26 mouse cellular contexts compared by ENCODE assay signal in genomic region chr5:71115216-71115615, GRCm38 (mm10). TPM values are rescaled to one million over a fixed set of nuclear protein-coding genes. Genes with fewer than 3 reads are reported as not detected.
DNase-seq lines count a peak whose midpoint lies in the region; ATAC-seq and TF ChIP-seq lines count a peak whose summit lies in the region.
"Had no signal": no experiment of that assay in that cellular context is flagged by ENCODE, and none has a peak within 500 bp of the region (broad histone marks: within the 10 kb centered on the region; RNA-seq: fewer than 3 reads in every experiment).

No protein-coding gene starts in this region.

- no peak for TF ChIP-seq CTCF in brain, embryonic 14.5 days (IDR thresholded peaks at IDR 0.05; ENCODE audit: borderline replicate concordance, extremely low read depth, insufficient read depth, insufficient read length)
- TF ChIP-seq CTCF in cerebellum, adult 2 months (IDR thresholded peaks at IDR 0.05; ENCODE audit: borderline replicate concordance, insufficient read depth, low read depth, low read length) = no peak

- H3K36me3 ChIP-seq in forebrain, embryonic 14.5 days (ENCODE audit: control insufficient read depth, insufficient read depth, low read length) = no peaks in the 10 kb centered on the region
- no peaks in the 10 kb centered on the region for H3K36me3 ChIP-seq in forebrain, embryonic 12.5 days (replicated peaks)
- H3K36me3 ChIP-seq: embryonic facial prominence, embryonic 13.5 days; forebrain, embryonic 15.5 days; G1E; heart, embryonic 10.5 days; hindbrain, embryonic 10.5 days; kidney, embryonic 15.5 days had no signal

- DNase-seq in forebrain, embryonic 14.5 days (ENCODE audit: low spot score) = peak; percentile 15
- peak; percentile 10 for DNase-seq in kidney, postnatal 10 days
- no peak for DNase-seq in kidney, adult 9 months
- peak; percentile 3 for DNase-seq in ovary, postnatal 36 days (ENCODE audit: low spot score)
- DNase-seq in ovary, postnatal 10 days (ENCODE audit: low spot score) = no peak
- DNase-seq in brain, embryonic 14.5 days (ENCODE audit: low read depth) = peak; percentile 26
- no peak for DNase-seq in cerebellum, adult 2 months
- DNase-seq: adrenal gland, postnatal 25 days; B cell, adult 2 months; cerebellum, adult 11 months; cerebellum, postnatal 25 days; liver, postnatal 0 days; lung, postnatal 14 days; retina, postnatal 1 day had no signal

- H3K4me3 ChIP-seq in forebrain, embryonic 14.5 days (ENCODE audit: low read depth, low read length) = no peak overlapping the region
- no peak overlapping the region for H3K4me3 ChIP-seq in forebrain, embryonic 12.5 days (replicated peaks)
- no peak overlapping the region for H3K4me3 ChIP-seq in cerebellum, adult 2 months (replicated peaks; ENCODE audit: insufficient read depth, low read depth, low read length)
- H3K4me3 ChIP-seq: embryonic facial prominence, embryonic 13.5 days; forebrain, embryonic 15.5 days; heart, embryonic 10.5 days; hindbrain, embryonic 10.5 days; kidney, embryonic 15.5 days had no signal

- H3K9ac ChIP-seq in forebrain, embryonic 14.5 days (ENCODE audit: low read length) = no peak overlapping the region
- H3K9ac ChIP-seq in forebrain, embryonic 12.5 days = no peak overlapping the region
- H3K9ac ChIP-seq: embryonic facial prominence, embryonic 13.5 days; forebrain, embryonic 15.5 days; kidney, embryonic 15.5 days; liver, postnatal 0 days had no signal

- H3K4me2 ChIP-seq in forebrain, embryonic 14.5 days (ENCODE audit: low read length) = no peak overlapping the region
- no peak overlapping the region for H3K4me2 ChIP-seq in forebrain, embryonic 12.5 days
- H3K4me2 ChIP-seq: embryonic facial prominence, embryonic 13.5 days; forebrain, embryonic 15.5 days; kidney, embryonic 15.5 days; liver, embryonic 11.5 days; midbrain, embryonic 11.5 days had no signal

- no peaks in the 10 kb centered on the region for H3K27me3 ChIP-seq in forebrain, embryonic 14.5 days (replicated peaks; ENCODE audit: control insufficient read depth, insufficient read depth, low read length)
- H3K27me3 ChIP-seq in forebrain, embryonic 12.5 days = no peaks in the 10 kb centered on the region
- H3K27me3 ChIP-seq in cerebellum, adult 2 months (ENCODE audit: control insufficient read depth, insufficient read depth, low read length) = no peaks in the 10 kb centered on the region
- H3K27me3 ChIP-seq: CH12.LX; embryonic facial prominence, embryonic 13.5 days; forebrain, embryonic 15.5 days; kidney, embryonic 15.5 days had no signal

- ATAC-seq in forebrain, embryonic 14.5 days = no peak
- ATAC-seq in forebrain, embryonic 12.5 days (ENCODE audit: low FRiP score) = no peak
- ATAC-seq: forebrain, embryonic 15.5 days; intestine, postnatal 0 days; liver, postnatal 0 days had no signal

- no peaks in the 10 kb centered on the region for H3K9me3 ChIP-seq in forebrain, embryonic 14.5 days (replicated peaks; ENCODE audit: control insufficient read depth, low read length)
- H3K9me3 ChIP-seq in forebrain, embryonic 12.5 days = no peaks in the 10 kb centered on the region
- H3K9me3 ChIP-seq: embryonic facial prominence, embryonic 13.5 days; forebrain, embryonic 15.5 days; G1E; heart, embryonic 10.5 days; hindbrain, embryonic 10.5 days; kidney, embryonic 15.5 days had no signal

- WGBS in forebrain, embryonic 14.5 days = 79% methylated on average over 1 of the region's 1 CpGs
- WGBS in forebrain, embryonic 12.5 days = 89% methylated on average over 1 of the region's 1 CpGs
- WGBS in cerebellum, adult 2 months = 43% methylated on average over 1 of the region's 1 CpGs

- TF ChIP-seq POLR2A in brain, embryonic 14.5 days (IDR thresholded peaks at IDR 0.05; ENCODE audit: borderline replicate concordance, extremely low read depth, insufficient read depth, insufficient read length, poor library complexity, severe bottlenecking) = no peak
- no peak for TF ChIP-seq POLR2A in cerebellum, adult 2 months (IDR thresholded peaks at IDR 0.05; ENCODE audit: borderline replicate concordance, insufficient read depth, low read length)

- no peak overlapping the region for H3K27ac ChIP-seq in forebrain, embryonic 14.5 days (ENCODE audit: low read depth, low read length)
- H3K27ac ChIP-seq in forebrain, embryonic 12.5 days = no peak overlapping the region
- no peak overlapping the region for H3K27ac ChIP-seq in cerebellum, adult 2 months (ENCODE audit: insufficient read depth, low read length)
- H3K27ac ChIP-seq: embryonic facial prominence, embryonic 13.5 days; forebrain, embryonic 15.5 days; heart, embryonic 10.5 days; hindbrain, embryonic 10.5 days; kidney, embryonic 15.5 days had no signal

- H3K4me1 ChIP-seq in forebrain, embryonic 14.5 days (ENCODE audit: control insufficient read depth, insufficient read depth, low read length) = no peaks in the 10 kb centered on the region
- H3K4me1 ChIP-seq in forebrain, embryonic 12.5 days = no peaks in the 10 kb centered on the region
- H3K4me1 ChIP-seq in cerebellum, adult 2 months (ENCODE audit: control insufficient read depth, insufficient read depth, low read length) = no peaks in the 10 kb centered on the region
- H3K4me1 ChIP-seq: embryonic facial prominence, embryonic 13.5 days; forebrain, embryonic 15.5 days; heart, embryonic 10.5 days; hindbrain, embryonic 10.5 days; kidney, embryonic 15.5 days had no signal

RNA-seq across cellular contexts. Expression of gene Gabra2, which starts 19.6 kb away (rescaled TPM):
- 16.4 and 26.7 TPM in 2 replicates for polyA plus RNA-seq in forebrain, embryonic 14.5 days (2014; fragmentation: Nextera tagmentation; extraction: Ambion mirVana)
- polyA plus RNA-seq in forebrain, embryonic 12.5 days (2016; fragmentation: Nextera tagmentation; extraction: Ambion mirVana) = 14.0 and 16.8 TPM in 2 replicates
- 11.7 and 16.0 TPM in 2 replicates for polyA plus RNA-seq in brain, embryonic 14.5 days (2012; rRNA removed)
- polyA plus RNA-seq in cerebellum, adult 2 months (2012; rRNA removed) = 20.7 and 24.0 TPM in 2 replicates
- polyA plus RNA-seq: G1E; liver, postnatal 0 days; small intestine, adult 2 months had no signal

Comparison
In these comparisons a context has a peak if more than half of its experiments do, and no peak if none do; other contexts are left out.
1. DNase-seq: peak in forebrain, embryonic 14.5 days (single experiment), kidney, postnatal 10 days (single experiment), ovary, postnatal 36 days (single experiment) and brain, embryonic 14.5 days (single experiment); none in kidney, adult 9 months (single experiment), ovary, postnatal 10 days (single experiment) and cerebellum, adult 2 months (0 of 2).